Mouse (Mus musculus) layer of hippocampus, postnatal 10 days (tissue): Measurements from ENCODE around the gene Klk1b1. TPM values are rescaled to one million over a fixed set of nuclear protein-coding genes. Genes with fewer than 3 reads are reported as not detected.
"Not testable (repeated sequence)": the region's sequence is repeated elsewhere in the genome, so short reads cannot be mapped to it uniquely, and the experiment has no call there.

ENCODE experiments used
- DNase-seq, 2 experiments: peaks; one replicate each; pipeline ENCODE4 v3.0.0; 2021; ENCODE audit warnings: low spot score in 2 of 2
- total RNA-seq, 2 experiments: library from RNA; stranded (reverse); gene quantifications; 2 replicates each; pipeline ENCODE4 v1.2.3; 2021

The Klk1b1 gene
- total RNA-seq, 2 experiments from 2014 or later: not detected

DNA sequence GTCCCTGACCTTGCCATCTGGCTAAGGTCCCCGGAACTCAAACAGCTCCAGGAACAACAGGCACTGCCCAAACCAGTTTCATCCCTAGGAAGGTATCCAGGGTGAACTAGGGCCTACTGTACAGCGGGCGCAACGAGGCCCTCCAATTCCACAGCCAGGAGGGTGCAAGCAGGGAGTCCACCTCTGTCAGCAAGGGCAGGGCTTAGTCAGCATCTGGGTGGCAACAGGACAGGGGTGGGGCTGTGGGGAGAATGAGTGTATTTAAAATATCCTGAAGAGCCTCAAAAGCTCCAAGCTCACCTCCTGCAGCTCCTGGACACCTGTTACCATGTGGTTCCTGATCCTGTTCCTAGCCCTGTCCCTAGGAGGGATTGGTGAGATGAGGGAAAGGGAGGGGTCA is 29.0 kb downstream of the Klk1b1 start, which contains the start of gene Klk1b11:
Klk1b11 (plus strand) TSS at position 301 of the 400 bp plus-strand sequence.
- not testable (repeated sequence) for DNase-seq

DNA sequence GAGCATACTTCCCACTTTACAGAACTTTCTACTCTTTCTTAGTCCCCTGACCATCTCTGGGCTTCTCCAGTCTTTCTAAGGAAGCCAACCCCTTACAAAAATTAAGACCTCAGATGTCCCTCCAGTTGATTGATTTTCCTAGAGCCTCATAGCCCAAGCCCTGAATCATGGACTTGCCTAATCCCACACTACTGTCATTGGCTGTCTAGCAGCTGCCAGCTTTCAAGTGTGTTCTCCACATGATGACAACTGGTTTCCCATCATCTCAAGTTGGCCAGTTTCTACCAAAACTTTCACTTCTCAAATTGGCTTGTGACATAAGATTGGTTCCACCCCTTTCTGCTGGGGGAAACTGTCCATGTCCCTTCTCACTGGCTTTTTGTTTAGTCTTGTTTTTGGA is 38.3 kb downstream of the Klk1b1 start:
- DNase-seq: no peak

DNA sequence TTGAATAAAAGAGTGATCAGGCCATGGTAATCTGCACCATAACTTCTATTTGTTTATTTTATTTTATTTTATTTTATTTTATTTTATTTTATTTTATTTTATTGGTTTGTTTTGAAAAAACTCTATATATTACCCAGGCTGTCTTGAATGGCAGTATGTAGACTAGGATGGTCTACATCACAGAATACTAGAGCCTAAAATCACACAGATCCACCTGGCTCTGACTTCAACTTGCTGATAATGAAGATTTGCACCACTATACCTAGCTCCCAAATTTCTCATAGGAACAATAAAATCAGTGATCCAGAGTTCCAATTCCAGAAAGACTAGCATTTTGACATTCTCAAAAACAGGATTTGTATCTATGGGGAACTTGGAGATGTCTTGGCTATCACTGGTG is 45.3 kb downstream of the Klk1b1 start, which contains the start of gene Klk1b26:
Klk1b26 (plus strand) TSS at position 301 of the 400 bp plus-strand sequence.
- not testable (repeated sequence) for DNase-seq

DNA sequence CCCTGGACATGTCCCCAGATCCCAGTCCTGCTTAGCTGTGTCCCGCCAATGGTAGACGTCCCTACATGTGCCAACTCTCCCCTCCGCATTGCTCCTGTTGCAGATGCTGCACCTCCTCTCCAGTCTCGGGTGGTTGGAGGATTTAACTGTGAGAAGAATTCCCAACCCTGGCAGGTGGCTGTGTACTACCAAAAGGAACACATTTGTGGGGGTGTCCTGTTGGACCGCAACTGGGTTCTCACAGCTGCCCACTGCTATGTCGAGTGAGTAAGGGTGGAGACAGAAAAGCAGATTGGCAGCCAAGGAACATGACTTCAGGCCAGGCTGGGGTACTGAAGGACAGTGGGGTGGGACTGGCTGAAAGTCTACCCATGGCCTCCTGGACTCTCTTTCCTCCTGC is 48.1 kb downstream of the Klk1b1 start:
- not testable (repeated sequence) for DNase-seq

DNA sequence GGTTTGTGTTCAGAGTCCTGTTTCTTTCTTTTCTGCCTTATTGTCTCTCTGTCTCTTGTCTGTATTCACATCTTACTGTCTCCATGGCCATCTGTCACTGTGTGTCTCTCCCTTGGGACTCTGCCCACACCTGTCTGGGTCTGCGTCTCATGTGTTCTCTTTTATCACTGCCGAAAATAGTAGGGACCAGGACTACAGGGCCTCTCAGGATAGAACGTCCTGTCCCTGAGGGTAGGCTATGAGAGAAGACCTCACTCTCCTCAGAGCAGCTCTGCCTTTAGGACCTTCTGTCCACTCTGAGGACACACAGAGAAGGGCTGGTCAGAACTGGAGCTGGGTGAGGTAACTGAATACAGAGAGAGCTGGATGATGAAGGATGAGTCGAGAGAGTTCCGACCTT is 48.5 kb downstream of the Klk1b1 start:
- no peak for DNase-seq

Other genes with a start within 250 kb of the Klk1b1 start
- not detected for gene Klk12, start 197.9 kb upstream of the Klk1b1 start, total RNA-seq
- gene Klk11, start 192.1 kb upstream of the Klk1b1 start, total RNA-seq: not detected
- gene Klk10, start 185.7 kb upstream of the Klk1b1 start, total RNA-seq: under 1 TPM; 0.31 to 0.43 TPM
- not detected for gene Klk9, start 174.9 kb upstream of the Klk1b1 start, total RNA-seq
- gene Klk8, start 169.2 kb upstream of the Klk1b1 start, total RNA-seq: 10 to 100 TPM; 23.5 to 25.0 TPM
- gene Klk7, start 155.5 kb upstream of the Klk1b1 start, total RNA-seq: under 1 TPM; 0.29 to 0.62 TPM
- not detected for gene Klk6, start 142.3 kb upstream of the Klk1b1 start, total RNA-seq
- not detected for gene Klk5, start 124.8 kb upstream of the Klk1b1 start, total RNA-seq
- not detected for gene Klk4, start 85.6 kb upstream of the Klk1b1 start, total RNA-seq
- gene Klk15, start 33.0 kb upstream of the Klk1b1 start, total RNA-seq: not detected
- not detected for gene Klk1b8, start 16.1 kb upstream of the Klk1b1 start, total RNA-seq
- gene Klk1b9, start 9.3 kb downstream of the Klk1b1 start, total RNA-seq: not detected
- gene Klk1b11, start 29.1 kb downstream of the Klk1b1 start, total RNA-seq: not detected
- not detected for gene Klk1b26, start 45.4 kb downstream of the Klk1b1 start, total RNA-seq
- gene Klk1b27, start 85.5 kb downstream of the Klk1b1 start, total RNA-seq: not detected
- not detected for gene Klk1b21, start 135.6 kb downstream of the Klk1b1 start, total RNA-seq
- gene Klk1b22, start 145.9 kb downstream of the Klk1b1 start, total RNA-seq: not detected
- gene Klk1b16, start 170.0 kb downstream of the Klk1b1 start, total RNA-seq: not detected
- not detected for gene Klk1b24, start 221.5 kb downstream of the Klk1b1 start, total RNA-seq
- gene Klk1b3, start 231.4 kb downstream of the Klk1b1 start, total RNA-seq: not detected
- not detected for gene Klk1b4, start 240.7 kb downstream of the Klk1b1 start, total RNA-seq
- gene Klk1b5, start 249.2 kb downstream of the Klk1b1 start, total RNA-seq: not detected